Mouse (Mus musculus) bone marrow macrophage, adult 2 months (primary cell): ENCODE data around the gene Hsp90b1. TPM values are rescaled to one million over a fixed set of nuclear protein-coding genes. Genes with fewer than 3 reads are reported as not detected.
A peak's percentile ranks its signal among the peaks of the same experiment; 100 is the strongest.
"Not testable (repeated sequence)": the region's sequence is repeated elsewhere in the genome, so short reads cannot be mapped to it uniquely, and the experiment has no call there.

Experiments used
- H3K27ac ChIP-seq: 2 replicates; pipeline ENCODE4 v1.5.1; 2012; ENCODE audit warnings: low read depth, low read length; ENCODE audit not compliant: insufficient read depth
- H3K4me1 ChIP-seq: 2 replicates; pipeline ENCODE4 v1.6.1; 2012; ENCODE audit warnings: low read length; ENCODE audit not compliant: control insufficient read depth, insufficient read depth
- H3K4me3 ChIP-seq: 2 replicates; pipeline ENCODE4 v1.5.1; 2012; ENCODE audit warnings: mild to moderate bottlenecking, low read length, moderate library complexity; ENCODE audit not compliant: insufficient read depth
- CTCF ChIP-seq: IDR thresholded peaks from 2 replicates; pipeline ENCODE4 v1.5.1; 2012; ENCODE audit warnings: low read depth, mild to moderate bottlenecking, low read length, moderate library complexity
- POLR2A ChIP-seq: IDR thresholded peaks from 2 replicates; pipeline ENCODE4 v1.6.1; 2012; ENCODE audit warnings: mild to moderate bottlenecking, low read depth, low read length, borderline replicate concordance
- polyA plus RNA-seq: library from polyadenylated mRNA; stranded (reverse); fragments of >200 nt; gene quantifications from 2 replicates; pipeline ENCODE4 v1.2.4, GENCODE M21; 2012; ENCODE audit not compliant: missing spikeins, insufficient read depth, insufficient read length

Hsp90b1 gene
- polyA plus RNA-seq, 1 experiment, result 458 TPM

- peak overlapping the region; percentile 68 for H3K4me3 ChIP-seq
- H3K27ac ChIP-seq, result peak overlapping the region; percentile 91
- H3K4me1 ChIP-seq, result peaks cover 22% of the 10 kb centered on the region
- TF ChIP-seq POLR2A (no peak), CTCF (no peak)
These were observed 828 bp upstream of the Hsp90b1 start for GRCm38 (mm10) chr10:86705922-86706752.

GRCm38 (mm10) chr10:86704589-86705191 is 619 bp downstream of the Hsp90b1 start:
- peak overlapping the region; percentile 88 for H3K4me3 ChIP-seq
- peak overlapping the region; percentile 80 for H3K27ac ChIP-seq
- TF ChIP-seq POLR2A (no peak), CTCF (no peak)
- H3K4me1 ChIP-seq, result peaks cover 29% of the 10 kb centered on the region

GRCm38 (mm10) chr10:86704141-86704540 is 1.2 kb downstream of the Hsp90b1 start:
- TF ChIP-seq CTCF (no peak), POLR2A (no peak)
- peak overlapping the region; percentile 88 for H3K4me3 ChIP-seq
- H3K27ac ChIP-seq, result peak overlapping the region; percentile 80
- H3K4me1 ChIP-seq, result peaks cover 29% of the 10 kb centered on the region

- H3K4me3 ChIP-seq, result peak overlapping the region; percentile 88
- H3K4me1 ChIP-seq, result peaks cover 29% of the 10 kb centered on the region
- no peak overlapping the region for H3K27ac ChIP-seq
These were observed 1.9 kb downstream of the Hsp90b1 start for GRCm38 (mm10) chr10:86703375-86703774.

GRCm38 (mm10) chr10:86702312-86702920 is 2.9 kb downstream of the Hsp90b1 start:
- no peak overlapping the region for H3K27ac ChIP-seq
- H3K4me3 ChIP-seq, result peak overlapping the region; percentile 7
- H3K4me1 ChIP-seq, result peaks cover 26% of the 10 kb centered on the region
- no peak for TF ChIP-seq CTCF
- no peak for TF ChIP-seq POLR2A

More at GRCm38 (mm10) chr10:86703375-86703774, 1.9 kb downstream of the Hsp90b1 start:
- no peak for TF ChIP-seq POLR2A
- TF ChIP-seq CTCF, result no peak

- Histone ChIP-seq H3K27ac (no peak overlapping the region), H3K4me1 (peaks cover 25% of the 10 kb centered on the region), H3K4me3 (peak overlapping the region; percentile 26; the same call in 1 of the 2 replicates)
- TF ChIP-seq POLR2A, result no peak
- TF ChIP-seq CTCF, result no peak
These were observed 4.3 kb downstream of the Hsp90b1 start for GRCm38 (mm10) chr10:86700973-86701372.

- TF ChIP-seq POLR2A (no peak), CTCF (no peak)
- Histone ChIP-seq H3K27ac (no peak overlapping the region), H3K4me3 (no peak overlapping the region), H3K4me1 (peaks cover 25% of the 10 kb centered on the region)
These were observed 5.1 kb downstream of the Hsp90b1 start for GRCm38 (mm10) chr10:86700251-86700650.

- H3K4me1 ChIP-seq, H3K27ac ChIP-seq: not testable (repeated sequence)
- H3K4me3 ChIP-seq, result peak overlapping the region; percentile 97
These were observed 19.3 kb downstream of the Hsp90b1 start for GRCm38 (mm10) chr10:86686017-86686360.

- Histone ChIP-seq H3K27ac (peak overlapping the region; percentile 87), H3K4me3 (peak overlapping the region; percentile 97)
- H3K4me1 ChIP-seq, result not testable (repeated sequence)
These were observed 19.9 kb downstream of the Hsp90b1 start for GRCm38 (mm10) chr10:86685179-86686016.

GRCm38 (mm10) chr10:86684797-86685178 is 20.5 kb downstream of the Hsp90b1 start:
- not testable (repeated sequence) for H3K27ac ChIP-seq, H3K4me1 ChIP-seq
- H3K4me3 ChIP-seq, result peak overlapping the region; percentile 97

GRCm38 (mm10) chr10:86670550-86670949 is 34.8 kb downstream of the Hsp90b1 start:
- H3K27ac ChIP-seq, H3K4me1 ChIP-seq, H3K4me3 ChIP-seq: not testable (repeated sequence)
